Mouse (Mus musculus) heart, embryonic 11.5 days (tissue): ENCODE data around the gene Mcts1. TPM values are rescaled to one million over a fixed set of nuclear protein-coding genes. Genes with fewer than 3 reads are reported as not detected.

Source experiments
- ATAC-seq: fragments of 200-750 bp; cut with Nextera tagmentation; replicated peaks from 2 replicates; pipeline ENCODE4 v1.8.0; 2017; ENCODE audit warnings: moderate library complexity; ENCODE audit not compliant: insufficient number of reproducible peaks, low FRiP score, low TSS enrichment
- H3K27ac ChIP-seq: fragments of 300-500 bp; sonication (generic); 2 replicates; pipeline ENCODE4 v1.5.1; 2014; ENCODE audit warnings: mild to moderate bottlenecking, low read depth, low read length
- H3K27me3 ChIP-seq: fragments of 300-500 bp; sonication (generic); 2 replicates; pipeline ENCODE4 v1.6.1; 2014; ENCODE audit warnings: mild to moderate bottlenecking, low read length, mixed read lengths; ENCODE audit not compliant: control insufficient read depth, insufficient read depth
- H3K36me3 ChIP-seq: fragments of 300-500 bp; sonication (generic); 2 replicates; pipeline ENCODE4 v1.6.1; 2014; ENCODE audit warnings: mild to moderate bottlenecking, low read length, moderate library complexity, mixed read lengths; ENCODE audit not compliant: control insufficient read depth, insufficient read depth
- H3K4me1 ChIP-seq: fragments of 300-500 bp; sonication (generic); 2 replicates; pipeline ENCODE4 v1.6.1; 2014; ENCODE audit warnings: low read length; ENCODE audit not compliant: control insufficient read depth, insufficient read depth
- H3K4me2 ChIP-seq: fragments of 300-500 bp; sonication (generic); 2 replicates; pipeline ENCODE4 v1.6.1; 2014; ENCODE audit warnings: mild to moderate bottlenecking, moderate library complexity
- H3K4me3 ChIP-seq: fragments of 300-500 bp; sonication (generic); 2 replicates; pipeline ENCODE4 v1.5.1; 2014; ENCODE audit warnings: low read depth, low read length
- H3K9ac ChIP-seq: fragments of 300-500 bp; sonication (generic); 2 replicates; pipeline ENCODE4 v1.6.1; 2014; ENCODE audit warnings: mild to moderate bottlenecking, low read depth, low read length, moderate library complexity
- H3K9me3 ChIP-seq: fragments of 300-500 bp; sonication (generic); replicated peaks from 2 replicates; pipeline ENCODE4 v1.6.1; 2016; ENCODE audit warnings: low read length; ENCODE audit not compliant: control insufficient read depth
- WGBS: fragments of 180-500 bp; shearing (Covaris S2); extraction: QIAGEN DNeasy Blood & Tissue Kit; methylation state at CpG from one replicate; pipeline ENCODE4 v1.1.7; 2014; ENCODE audit not compliant: insufficient replicate concordance; 5-methylcytosine and 5-hydroxymethylcytosine counted together
- polyA plus RNA-seq: library from polyadenylated mRNA; unstranded; fragments of >200 nt; fragmentation: Nextera tagmentation; extraction: Ambion mirVana; gene quantifications from 2 replicates; pipeline ENCODE4 v1.2.1, GENCODE M21; 2014

The Mcts1 gene
- polyA plus RNA-seq, 1 experiment from 2014 or later = 56.5 TPM

DNA sequence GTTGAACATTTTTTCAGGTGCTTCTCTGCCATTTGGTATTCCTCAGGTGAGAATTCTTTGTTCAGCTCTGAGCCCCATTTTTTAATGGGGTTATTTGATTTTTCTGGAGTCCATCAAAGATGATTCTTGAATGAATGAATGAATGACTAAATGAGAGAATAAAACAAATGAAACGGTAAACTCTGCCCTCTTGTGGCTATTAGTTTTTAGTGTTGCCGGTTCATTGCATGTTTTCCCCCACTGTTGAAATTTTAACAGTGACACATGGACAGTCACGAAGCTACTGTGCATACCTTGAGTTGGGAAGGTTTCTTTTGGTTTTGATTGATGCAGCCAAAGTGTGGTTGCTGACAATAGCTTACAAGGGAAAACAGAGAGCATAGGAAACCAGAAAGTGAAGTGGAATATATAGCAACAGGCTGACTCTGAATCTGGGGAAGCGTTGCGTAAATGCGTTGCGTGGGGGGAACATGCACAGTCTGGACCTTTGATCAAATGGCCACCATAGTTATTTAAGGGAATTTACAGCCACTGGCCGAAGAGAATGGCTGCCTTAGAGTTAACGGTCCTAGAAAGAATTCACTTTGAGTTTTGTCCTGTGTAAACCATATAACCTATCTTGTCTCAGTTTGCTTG lies 50.1 kb downstream of the Mcts1 start:
- ATAC-seq = no peak
- Histone ChIP-seq H3K9me3 (no peaks in the 10 kb centered on the region), H3K4me1 (no peaks in the 10 kb centered on the region), H3K27ac (no peak overlapping the region), H3K9ac (no peak overlapping the region), H3K4me3 (no peak overlapping the region), H3K27me3 (no peaks in the 10 kb centered on the region), H3K4me2 (no peak overlapping the region), H3K36me3 (no peaks in the 10 kb centered on the region)
- 63% methylated on average over 9 of the region's 9 CpGs for WGBS

DNA sequence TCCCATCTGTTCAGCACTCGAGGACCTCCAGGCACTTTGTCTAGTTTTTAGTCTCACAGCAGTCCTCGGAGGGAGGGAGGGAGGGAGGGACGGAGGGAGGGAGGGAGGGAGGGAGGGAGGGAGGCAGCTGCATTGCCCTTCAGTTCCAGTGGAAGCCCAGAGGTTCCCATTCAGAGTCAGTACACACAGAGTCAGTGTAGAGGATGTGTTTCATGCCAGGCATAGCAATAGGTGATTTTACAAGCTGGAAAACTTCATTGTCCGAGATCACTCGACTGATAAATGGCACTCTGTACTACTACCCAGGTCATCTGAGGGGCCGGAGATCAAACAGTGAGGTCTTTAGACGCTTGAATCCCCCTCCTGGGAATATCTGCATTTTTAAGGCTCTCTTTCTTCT lies 50.8 kb downstream of the Mcts1 start:
- Histone ChIP-seq H3K27ac (no peak overlapping the region), H3K9ac (no peak overlapping the region), H3K27me3 (no peaks in the 10 kb centered on the region), H3K9me3 (no peaks in the 10 kb centered on the region), H3K36me3 (no peaks in the 10 kb centered on the region), H3K4me3 (no peak overlapping the region), H3K4me2 (no peak overlapping the region), H3K4me1 (no peaks in the 10 kb centered on the region)
- ATAC-seq = no peak
- 56% methylated on average over 5 of the region's 7 CpGs for WGBS

DNA sequence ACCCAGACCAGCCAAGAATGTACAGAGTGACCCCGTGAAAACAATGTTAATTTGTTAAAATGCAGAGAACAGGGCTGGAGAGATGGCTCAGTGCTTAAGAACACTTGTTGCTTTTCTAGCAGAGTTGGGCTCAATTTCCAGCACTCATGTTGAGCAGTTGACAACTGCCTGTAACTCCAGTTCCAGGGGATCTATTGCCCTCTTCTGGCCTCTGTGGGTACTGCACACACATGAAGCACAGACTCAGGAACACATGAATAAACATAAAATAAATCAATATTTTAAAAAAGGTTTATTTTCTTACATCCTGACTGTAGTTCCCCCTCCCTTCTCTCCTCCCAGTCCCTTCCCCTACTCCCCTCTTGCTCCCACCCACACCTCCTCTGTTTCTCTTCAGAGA lies 52.8 kb downstream of the Mcts1 start:
- no peak for ATAC-seq
- no peaks in the 10 kb centered on the region for H3K36me3 ChIP-seq
- WGBS = 64% methylated on average over 1 of the region's 1 CpGs

DNA sequence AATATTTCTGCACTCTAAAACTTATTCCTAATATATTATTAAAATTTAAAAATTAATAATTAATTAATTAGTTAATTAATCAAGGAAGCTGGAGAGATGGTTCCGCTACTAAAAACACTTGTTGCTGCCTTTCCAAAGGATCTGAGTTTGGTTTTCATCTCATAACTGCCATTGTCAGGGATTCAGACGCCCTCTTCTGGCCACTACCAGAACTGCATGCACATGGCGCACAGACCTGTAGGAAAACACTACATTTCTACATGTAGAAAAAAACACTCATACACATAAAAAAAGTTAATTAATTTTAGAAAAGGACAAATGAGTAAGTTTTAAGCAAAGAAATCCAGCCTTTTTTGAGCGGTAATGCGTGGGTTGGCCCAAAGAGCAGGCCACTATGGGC lies 54.3 kb downstream of the Mcts1 start:
- Histone ChIP-seq H3K4me2 (no peak overlapping the region), H3K27me3 (no peaks in the 10 kb centered on the region), H3K36me3 (no peaks in the 10 kb centered on the region), H3K4me3 (no peak overlapping the region), H3K4me1 (no peaks in the 10 kb centered on the region), H3K9ac (no peak overlapping the region), H3K9me3 (no peaks in the 10 kb centered on the region), H3K27ac (no peak overlapping the region)
- 76% methylated on average over 5 of the region's 5 CpGs for WGBS
- no peak for ATAC-seq

More for the DNA sequence above, 52.8 kb downstream of the Mcts1 start:
- Histone ChIP-seq H3K9ac (no peak overlapping the region), H3K9me3 (no peaks in the 10 kb centered on the region), H3K4me2 (no peak overlapping the region), H3K4me3 (no peak overlapping the region), H3K27ac (no peak overlapping the region), H3K4me1 (no peaks in the 10 kb centered on the region), H3K27me3 (no peaks in the 10 kb centered on the region)

DNA sequence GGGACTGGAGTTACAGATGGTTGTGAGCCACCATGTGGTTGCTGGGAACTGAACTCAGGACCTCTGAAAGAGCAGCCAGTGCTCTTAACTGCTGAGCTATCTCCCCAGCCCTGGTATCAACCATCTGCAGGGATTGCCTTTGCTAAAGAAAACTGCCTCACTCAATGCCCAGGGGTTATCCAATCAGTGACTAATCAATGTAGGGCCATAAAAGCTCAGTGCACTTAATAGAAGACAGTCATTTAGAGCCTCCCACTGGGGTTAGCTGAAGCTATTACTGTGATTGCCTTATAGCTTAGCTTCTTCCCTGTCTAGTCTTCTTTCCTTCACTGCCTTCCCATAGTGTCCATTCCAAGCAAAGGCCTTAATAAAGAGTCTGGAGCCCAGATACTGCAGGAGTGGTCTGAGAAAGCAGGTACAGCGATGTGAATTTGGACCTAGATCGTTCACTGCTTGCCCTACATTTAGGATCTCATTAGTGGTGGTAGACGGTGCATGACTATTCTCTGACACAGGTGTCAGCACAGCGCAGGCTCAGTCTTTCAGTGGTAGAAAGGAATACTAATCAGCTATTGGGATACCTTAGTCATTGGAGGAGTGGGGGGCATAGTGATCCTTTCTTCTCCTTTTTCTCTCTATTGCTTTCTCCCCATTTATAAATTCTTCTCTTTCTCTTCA lies 56.0 kb downstream of the Mcts1 start:
- H3K27ac ChIP-seq = no peak overlapping the region
- 64% methylated on average over 4 of the region's 4 CpGs for WGBS
- no peaks in the 10 kb centered on the region for H3K9me3 ChIP-seq
- H3K27me3 ChIP-seq = no peaks in the 10 kb centered on the region
- H3K36me3 ChIP-seq = no peaks in the 10 kb centered on the region
- H3K4me3 ChIP-seq = no peak overlapping the region
- no peak overlapping the region for H3K4me2 ChIP-seq
- ATAC-seq = no peak
- no peaks in the 10 kb centered on the region for H3K4me1 ChIP-seq
- H3K9ac ChIP-seq = no peak overlapping the region

Other genes with a start within 250 kb of the Mcts1 start
- 137 and 160 TPM in 2 replicates for gene Lamp2, start 144.1 kb upstream of the Mcts1 start, polyA plus RNA-seq
- gene Cul4b, start 24.4 kb upstream of the Mcts1 start, polyA plus RNA-seq = 31.7 and 37.2 TPM in 2 replicates
- 29.6 and 30.2 TPM in 2 replicates for gene C1galt1c1, start 34.5 kb downstream of the Mcts1 start, polyA plus RNA-seq
- 2.7 and 2.8 TPM in 2 replicates for gene 6030498E09Rik, start 172.1 kb downstream of the Mcts1 start, polyA plus RNA-seq